Mouse (Mus musculus): ENCODE data around the gene Slc9a6. TPM values are rescaled to one million over a fixed set of nuclear protein-coding genes. Genes with fewer than 3 reads are reported as not detected.

The Slc9a6 gene
- 5.3 and 12.1 TPM in 2 replicates for total RNA-seq (2017)

DNA sequence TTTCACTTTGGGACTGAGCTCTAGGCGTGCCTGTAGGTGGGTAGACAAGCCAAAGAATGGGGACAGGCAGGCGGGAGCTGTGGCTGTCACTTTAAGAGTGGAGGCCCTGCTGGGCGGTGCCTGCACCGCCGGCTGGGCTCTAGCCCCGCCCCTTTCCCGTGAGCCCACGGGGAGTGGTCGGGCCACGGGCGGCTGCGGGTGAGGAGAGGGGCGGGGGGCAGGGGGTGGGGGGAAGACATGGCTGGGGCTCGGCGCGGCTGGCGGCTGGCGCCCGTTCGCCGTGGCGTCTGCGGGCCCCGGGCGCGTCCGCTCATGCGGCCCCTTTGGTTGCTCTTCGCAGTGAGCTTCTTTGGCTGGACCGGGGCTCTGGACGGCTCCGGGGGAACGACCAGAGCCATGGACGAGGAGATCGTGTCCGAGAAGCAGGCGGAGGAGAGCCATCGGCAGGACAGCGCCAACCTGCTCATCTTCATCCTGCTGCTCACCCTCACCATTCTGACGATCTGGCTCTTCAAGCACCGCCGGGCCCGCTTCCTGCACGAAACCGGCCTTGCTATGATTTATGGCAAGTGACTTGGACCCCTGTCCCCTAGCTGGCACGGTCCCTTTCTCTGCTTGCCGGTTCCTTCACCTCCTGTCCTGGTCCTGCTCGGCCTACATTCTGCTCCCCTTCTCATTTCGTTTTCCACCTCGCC is at the start of gene Slc9a6:
Slc9a6 (plus strand) TSS at position 135 of the 695 bp plus-strand sequence.
- ATAC-seq (replicated peaks; ENCODE audit: low read depth, poor library complexity, severe bottlenecking) = peak; percentile 95

DNA sequence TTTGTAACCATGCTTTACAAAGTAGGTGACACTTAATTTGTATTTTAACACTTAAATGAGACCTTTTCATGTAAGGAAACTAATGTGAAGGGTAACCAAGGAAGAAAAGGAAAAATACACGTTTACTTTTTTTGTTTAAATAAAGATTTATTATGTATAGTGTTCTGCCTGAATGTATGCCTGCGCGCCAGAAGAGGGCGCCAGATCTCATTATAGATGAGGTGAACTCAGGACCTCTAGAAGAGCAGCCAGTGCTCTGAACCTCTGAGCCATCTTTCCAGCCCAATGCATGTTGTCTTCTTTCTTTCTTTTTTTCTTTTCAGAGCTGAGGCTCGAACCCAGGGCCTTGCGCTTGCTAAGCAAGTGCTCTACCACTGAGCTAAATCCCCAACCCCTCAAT is 37.1 kb upstream of the Slc9a6 start:
- 0 out of 2 replicates have a peak, but pooled peaks have one; percentile 47 for ATAC-seq (replicated peaks; ENCODE audit: low read depth, poor library complexity, severe bottlenecking)

DNA sequence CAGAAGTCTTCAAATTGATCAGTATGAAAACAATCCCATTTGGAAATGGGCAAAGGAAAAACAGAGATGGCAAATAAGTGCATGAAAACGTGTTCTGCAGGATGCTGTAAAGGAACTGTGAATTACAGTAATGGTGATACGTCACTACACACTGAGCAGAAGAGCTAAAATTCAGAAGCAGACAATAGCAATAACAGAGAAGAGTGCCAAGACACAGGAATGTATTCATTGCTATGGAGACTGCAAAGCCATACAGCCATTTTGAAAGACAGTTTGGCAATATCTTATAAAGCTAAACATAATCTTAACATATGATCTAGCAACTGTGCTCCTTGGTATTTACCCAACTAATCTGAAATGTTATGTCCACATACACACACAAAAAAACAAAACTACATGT is 31.4 kb upstream of the Slc9a6 start:
- no peak for ATAC-seq (replicated peaks; ENCODE audit: low read depth, poor library complexity, severe bottlenecking)

DNA sequence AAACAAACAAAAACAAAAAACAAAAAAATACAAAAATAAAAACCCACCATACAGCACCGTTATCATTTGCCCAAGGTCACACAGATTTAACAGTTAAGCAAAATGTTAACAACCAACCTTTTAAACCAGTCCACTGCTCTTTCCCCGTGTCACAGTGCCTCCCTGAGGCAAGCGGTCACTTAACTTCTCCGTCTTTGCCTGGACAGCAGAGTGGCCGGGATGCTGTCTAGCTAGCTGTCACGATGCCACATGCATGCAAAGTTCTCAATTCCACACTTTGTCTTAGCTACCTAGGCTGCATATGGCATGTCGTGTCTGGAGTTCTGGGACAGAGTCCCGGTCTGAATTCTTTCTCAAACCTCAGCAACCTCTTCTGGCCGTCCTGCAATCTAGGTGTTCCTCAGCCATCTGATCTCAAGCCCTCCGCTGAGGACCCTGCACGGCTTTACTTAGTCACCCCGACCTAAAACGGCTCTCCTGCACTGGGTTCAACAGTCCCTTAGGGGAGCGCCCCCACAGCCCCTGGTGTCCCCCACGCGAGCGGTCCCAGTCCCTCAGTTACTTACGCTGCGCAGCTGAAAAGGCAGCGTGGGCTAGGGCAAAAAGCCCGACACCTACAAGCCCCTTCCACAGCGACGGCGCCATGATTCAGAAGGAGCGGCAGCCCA is 12.2 kb upstream of the Slc9a6 start:
- ATAC-seq (replicated peaks; ENCODE audit: low read depth, poor library complexity, severe bottlenecking) = peak; percentile 33

DNA sequence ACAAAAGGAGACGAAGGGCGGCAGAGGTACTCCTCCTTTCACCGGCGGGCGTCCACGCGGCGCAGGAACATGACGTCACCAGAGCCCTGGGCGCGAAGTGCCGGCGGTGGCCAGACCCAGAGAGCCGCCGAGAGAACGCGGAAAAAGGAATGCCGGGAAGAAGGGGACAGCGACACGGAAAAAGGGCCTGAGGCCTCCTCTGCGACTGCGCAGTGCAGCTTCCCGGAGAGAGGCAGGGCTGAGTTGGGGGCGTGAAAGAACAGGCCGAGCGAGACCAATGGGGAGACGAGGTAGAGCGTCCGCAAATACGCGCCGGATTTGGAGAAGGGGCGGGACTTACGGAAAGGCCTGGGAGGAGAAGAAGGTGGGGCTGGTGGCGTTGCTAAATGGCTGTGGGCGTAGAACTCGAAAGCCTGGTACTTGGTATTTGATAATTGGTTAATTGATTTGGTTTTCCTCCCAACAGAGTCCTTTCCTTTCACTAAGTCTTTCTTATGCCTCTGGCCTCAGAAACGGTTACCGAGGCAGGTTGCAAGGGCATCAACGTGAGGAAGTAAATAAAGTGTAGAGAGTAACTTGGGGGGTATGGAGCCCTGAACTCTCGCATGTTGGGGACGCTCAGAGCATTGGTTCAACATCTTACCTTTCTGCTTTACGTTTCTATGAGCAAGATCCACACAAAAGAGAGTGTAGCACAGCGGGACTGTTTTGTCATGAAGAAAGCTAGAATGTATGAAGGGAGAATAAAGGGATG is 11.5 kb upstream of the Slc9a6 start, which contains the start of gene Mmgt1:
Mmgt1 (minus strand) TSS at position 183 of the 754 bp plus-strand sequence.
- ATAC-seq (replicated peaks; ENCODE audit: low read depth, poor library complexity, severe bottlenecking) = peak; percentile 98

DNA sequence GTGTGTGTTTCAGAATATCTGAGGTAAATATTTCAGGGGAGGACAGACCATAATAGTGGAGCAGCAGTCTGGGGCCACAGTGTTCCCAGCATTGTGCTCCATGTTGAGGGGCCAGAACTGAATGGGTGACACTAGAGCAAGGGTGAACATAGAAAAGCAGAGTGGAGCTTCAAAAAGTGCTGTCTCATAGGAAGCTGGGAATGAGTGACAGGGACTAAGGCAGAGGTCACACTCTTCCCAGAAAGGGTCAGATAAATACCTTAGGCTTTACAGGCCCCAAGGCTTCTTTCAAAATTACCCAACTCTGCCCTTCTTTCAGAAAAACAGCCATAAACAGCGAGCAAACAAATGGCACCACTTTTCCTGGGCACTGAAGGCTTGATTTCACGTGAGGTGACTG is 3.0 kb upstream of the Slc9a6 start:
- ATAC-seq (replicated peaks; ENCODE audit: low read depth, poor library complexity, severe bottlenecking) = no peak

DNA sequence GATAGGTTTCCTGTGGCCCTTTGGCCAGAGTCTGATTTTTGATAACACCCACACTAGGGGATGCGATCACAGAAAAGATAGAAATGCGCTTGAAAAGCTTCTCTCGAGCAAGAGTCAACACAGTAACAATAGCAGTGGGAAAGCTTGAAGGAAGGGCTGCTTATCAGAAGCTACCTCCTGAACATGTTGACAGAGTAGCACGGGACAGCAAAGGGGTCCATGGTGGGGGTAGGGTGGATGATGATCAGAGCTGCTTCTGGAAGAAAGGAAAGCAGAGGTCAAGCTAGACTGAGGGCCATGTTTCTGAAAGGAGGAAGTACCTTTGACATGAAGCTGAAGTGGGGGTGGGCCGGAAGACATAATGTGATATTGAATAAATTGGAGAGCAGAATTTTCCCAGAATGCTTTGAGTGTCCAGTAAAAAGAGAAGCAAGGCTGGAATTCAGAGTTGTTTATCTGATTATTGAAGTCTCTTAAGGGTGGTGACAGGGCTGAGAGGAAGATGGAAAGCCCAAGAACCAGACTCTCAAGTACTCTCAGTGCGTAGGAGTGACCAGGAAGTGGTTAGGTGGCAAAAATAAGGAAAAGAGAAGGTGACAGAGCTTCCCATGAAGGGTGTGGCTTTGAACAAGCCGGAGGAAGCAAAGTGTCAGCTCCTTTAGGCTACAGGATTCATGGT is 2.4 kb upstream of the Slc9a6 start:
- no peak; the same call in 1 of the 2 replicates for ATAC-seq (replicated peaks; ENCODE audit: low read depth, poor library complexity, severe bottlenecking)

DNA sequence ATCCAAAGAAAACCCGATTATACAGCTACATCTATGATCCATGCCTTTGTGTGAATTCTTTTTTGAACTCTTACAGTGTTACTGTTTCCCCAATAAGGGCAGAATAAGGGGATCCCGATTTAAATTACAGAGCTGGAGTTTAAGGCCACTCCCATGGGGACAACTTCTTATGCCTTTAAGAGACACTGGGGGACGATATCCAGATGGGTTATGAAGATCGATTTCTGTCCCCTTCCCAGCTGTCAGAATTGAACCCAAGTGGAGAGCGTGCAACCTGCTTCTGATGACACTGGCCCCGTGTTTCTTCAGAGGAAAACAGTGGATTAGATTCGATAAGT is 303 bp upstream of the Slc9a6 start:
- peak; percentile 34 for ATAC-seq (replicated peaks; ENCODE audit: low read depth, poor library complexity, severe bottlenecking)

DNA sequence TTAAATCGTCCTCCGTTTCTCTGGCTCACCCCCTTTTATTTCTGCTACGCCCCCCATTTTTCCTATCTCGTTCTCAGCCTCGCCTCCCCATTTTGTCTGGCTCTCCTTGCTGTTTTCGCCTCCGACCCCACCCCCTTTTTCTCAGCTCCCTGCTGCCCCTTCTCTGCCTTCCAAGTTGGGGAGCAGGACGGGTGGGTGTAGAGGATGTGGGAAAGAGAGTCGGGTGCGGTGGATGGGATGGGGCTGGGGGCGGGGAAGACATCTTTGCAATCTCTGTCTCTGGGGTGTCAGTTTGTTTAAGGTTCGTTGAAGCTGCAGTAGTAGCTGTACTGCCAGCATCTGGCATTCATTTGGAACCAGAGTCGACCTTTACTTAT is 749 bp downstream of the Slc9a6 start:
- peak; percentile 36; the same call in 1 of the 2 replicates for ATAC-seq (replicated peaks; ENCODE audit: low read depth, poor library complexity, severe bottlenecking)

DNA sequence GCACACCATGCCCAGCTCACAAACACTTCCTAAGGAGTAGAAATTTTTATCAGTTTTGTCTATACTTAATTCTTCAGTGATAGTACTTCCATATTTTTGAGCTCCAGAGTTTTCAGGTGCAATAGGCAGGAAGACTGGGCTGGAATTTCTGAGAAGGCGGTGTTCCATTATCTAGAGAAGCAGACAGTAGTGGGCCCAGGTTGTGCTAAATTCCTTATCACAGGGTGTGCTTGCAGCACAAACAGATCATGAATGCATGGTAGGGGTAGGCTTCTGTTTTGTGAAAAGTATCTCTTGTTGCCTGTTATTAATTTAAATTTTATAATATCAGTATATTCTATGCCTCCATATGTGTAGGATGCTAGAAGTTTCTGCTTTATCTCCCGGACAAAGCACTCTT is 5.7 kb downstream of the Slc9a6 start:
- ATAC-seq (replicated peaks; ENCODE audit: low read depth, poor library complexity, severe bottlenecking) = no peak

DNA sequence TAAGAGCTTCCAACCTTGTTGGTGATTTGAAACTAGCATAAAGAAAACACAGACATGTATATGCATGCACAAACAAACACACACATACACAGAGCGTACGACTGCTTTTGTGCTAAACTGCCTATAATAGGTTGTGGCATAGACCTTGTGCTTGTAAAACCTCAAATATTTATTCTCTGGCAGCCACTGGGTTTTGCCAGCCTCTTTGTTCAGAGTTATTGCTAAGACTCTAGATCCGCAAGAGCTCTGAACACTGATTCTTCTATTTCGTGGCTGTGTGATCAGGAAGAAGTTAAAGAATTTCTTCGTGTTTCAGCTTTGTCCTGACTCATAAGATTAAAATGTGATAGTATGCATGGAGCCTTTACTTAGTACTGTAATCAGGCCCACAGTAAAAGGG is 26.6 kb downstream of the Slc9a6 start:
- ATAC-seq (replicated peaks; ENCODE audit: low read depth, poor library complexity, severe bottlenecking) = no peak

DNA sequence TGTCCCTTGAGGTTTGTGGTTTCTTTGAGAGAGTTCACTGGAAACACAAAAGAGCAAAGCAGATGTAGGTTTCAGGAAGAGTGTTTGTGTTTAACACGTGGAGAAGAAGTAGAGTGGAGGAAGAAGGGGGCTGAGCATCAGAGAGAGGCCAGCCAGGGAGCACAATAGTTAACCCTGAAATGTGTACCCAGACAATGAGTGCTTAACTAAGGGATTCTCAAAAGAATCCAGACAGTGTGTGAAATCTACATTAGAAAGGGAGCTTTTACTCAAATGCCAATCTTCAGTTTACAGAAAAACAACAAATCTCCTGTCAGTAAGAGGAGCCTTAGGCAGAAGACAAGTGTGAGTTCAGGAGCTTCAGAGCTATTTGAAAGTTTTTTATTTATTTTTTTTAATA is 30.5 kb downstream of the Slc9a6 start:
- no peak for ATAC-seq (replicated peaks; ENCODE audit: low read depth, poor library complexity, severe bottlenecking)

DNA sequence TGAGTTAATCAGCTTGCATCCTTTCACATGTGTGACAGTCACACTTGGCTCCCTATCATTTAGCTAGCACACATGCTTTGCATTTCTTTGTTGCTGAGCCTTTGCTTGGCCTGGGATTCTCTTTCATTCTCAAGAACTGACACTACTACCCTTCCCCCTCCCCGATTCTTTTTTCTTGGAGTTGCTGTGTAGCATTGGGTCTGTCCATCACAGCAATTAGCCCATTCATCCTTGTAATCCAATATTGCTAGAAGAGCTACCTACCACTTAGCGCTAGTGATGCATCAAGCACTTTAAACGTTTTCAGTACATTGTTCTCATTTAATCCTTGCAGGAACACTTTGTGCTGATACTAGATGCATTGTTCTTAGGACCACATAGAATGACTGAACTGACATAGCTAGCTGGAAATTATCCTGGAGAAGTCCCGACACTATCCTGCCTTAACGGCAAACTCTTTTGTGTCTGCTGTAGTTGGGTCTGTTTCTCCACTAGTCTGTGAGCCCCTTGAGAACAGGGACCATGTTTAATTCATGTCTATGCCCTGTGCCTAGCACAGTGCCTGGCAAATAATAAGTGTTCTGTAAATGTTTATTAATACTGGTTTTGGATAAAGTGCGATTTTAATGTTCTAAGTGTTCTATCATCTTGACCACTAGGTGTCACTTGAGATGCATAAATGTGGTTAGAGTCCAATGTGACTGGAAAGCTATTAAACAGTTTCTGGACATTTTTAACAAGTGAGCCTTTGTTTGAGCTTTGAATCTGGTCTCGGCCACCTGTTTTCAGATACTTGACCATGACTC is 40.2 kb downstream of the Slc9a6 start:
- ATAC-seq (replicated peaks; ENCODE audit: low read depth, poor library complexity, severe bottlenecking) = peak; percentile 54; the same call in 1 of the 2 replicates

DNA sequence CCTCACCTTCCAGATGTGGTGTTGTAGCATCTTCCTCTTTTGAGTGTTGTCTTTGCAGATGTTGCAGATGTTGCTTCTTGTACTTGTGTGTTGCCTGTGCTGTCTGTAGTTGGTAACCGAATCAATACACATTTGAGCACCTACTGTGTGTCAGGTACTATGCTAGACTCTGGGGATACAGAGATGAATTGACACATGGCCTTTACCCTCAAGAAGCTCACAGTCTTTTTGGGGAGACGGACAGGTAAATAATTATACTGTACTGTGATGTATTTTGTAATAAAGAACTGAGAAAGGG is 40.7 kb downstream of the Slc9a6 start:
- no peak for ATAC-seq (replicated peaks; ENCODE audit: low read depth, poor library complexity, severe bottlenecking)

DNA sequence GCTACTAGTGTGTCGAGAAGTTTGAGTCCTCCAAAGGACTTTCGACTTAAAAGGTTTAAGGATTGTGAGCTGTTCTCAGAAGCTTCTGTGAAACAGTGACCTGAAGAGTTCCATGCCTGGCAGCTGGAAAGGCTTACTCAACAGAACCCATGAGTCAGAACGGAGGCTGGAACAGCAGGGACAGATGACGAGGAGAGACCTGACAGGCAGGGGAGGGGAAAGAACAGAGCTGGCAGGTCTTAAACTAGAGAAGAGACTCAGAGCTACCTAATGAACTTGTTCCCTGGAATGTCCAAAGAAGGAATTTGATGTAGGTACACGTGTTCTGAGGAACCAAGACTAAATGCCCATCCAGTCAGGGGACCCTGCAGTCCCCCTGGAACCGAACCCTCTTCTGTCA is 41.3 kb downstream of the Slc9a6 start:
- ATAC-seq (replicated peaks; ENCODE audit: low read depth, poor library complexity, severe bottlenecking) = no peak

DNA sequence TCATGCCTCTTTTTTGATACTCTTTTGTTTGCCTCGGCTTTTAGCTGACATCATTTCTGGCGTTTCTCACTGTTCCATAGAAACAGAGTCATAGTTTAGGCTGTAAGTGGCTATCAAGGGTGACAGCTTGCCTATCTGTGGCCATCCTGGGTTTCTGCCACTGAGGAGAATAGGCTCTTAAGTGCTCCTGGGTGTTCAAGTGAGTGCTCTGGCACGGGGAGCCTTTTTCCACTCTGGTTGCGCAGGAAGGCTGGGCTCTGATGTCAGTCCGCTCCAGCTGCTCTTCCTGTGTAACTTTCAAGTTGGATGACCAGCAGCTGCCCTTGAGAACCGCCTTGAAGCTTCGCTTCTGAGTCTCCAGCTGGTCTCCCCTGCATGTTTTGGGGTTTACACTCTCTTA is 42.2 kb downstream of the Slc9a6 start:
- ATAC-seq (replicated peaks; ENCODE audit: low read depth, poor library complexity, severe bottlenecking) = no peak

DNA sequence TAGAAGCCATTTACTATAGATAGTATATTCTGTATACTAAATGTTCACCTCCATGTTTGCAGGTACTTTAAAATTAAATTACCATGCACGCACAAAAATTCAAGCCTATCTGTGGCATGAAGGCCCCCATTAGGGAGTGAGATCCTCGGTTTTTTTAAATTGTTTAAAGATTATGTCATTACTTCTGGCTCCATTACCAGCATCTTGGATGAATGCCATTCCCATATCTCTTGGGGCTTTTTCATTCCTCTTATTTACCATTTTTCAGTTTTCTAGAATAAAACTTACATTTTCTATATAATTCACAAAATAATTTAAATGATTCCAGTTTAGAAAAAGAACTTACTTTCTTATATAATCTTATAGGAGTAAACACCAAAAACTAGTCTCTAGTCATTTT is 46.1 kb downstream of the Slc9a6 start:
- ATAC-seq (replicated peaks; ENCODE audit: low read depth, poor library complexity, severe bottlenecking) = no peak

DNA sequence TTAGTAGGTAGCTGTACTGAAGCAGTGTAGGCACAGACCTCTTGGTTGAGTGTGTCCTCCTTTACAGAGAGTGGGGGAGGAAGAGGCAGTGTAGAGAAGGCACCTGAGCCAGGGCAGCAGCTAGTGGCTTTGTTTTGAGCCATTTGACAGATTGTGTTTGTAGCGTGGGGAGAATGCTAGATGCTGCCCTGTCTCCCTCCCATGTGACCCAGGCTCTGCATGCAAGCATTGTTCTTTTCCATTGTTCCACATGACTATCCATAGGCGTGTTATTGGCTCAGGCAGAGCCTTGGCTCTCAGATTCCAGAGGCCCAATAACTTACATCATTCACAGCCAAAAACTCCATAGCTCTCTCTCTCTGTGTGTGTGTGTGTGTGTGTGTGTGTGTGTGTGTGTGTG is 49.7 kb downstream of the Slc9a6 start:
- ATAC-seq (replicated peaks; ENCODE audit: low read depth, poor library complexity, severe bottlenecking) = no peak

DNA sequence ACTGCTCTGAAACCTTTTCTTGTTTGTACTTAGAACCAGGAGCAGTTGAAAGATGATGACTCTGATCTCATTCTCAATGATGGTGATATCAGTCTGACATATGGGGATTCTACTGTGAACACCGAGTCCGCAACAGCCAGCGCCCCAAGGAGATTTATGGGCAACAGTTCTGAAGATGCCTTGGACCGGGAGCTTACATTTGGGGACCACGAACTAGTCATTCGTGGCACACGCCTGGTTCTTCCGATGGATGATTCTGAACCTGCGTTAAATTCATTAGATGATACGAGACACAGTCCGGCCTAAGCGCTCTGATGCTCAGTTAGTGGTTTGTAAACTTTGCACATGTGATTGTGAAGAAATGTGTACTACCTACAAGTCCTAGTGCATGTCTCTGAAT is 51.6 kb downstream of the Slc9a6 start:
- ATAC-seq (replicated peaks; ENCODE audit: low read depth, poor library complexity, severe bottlenecking) = no peak

DNA sequence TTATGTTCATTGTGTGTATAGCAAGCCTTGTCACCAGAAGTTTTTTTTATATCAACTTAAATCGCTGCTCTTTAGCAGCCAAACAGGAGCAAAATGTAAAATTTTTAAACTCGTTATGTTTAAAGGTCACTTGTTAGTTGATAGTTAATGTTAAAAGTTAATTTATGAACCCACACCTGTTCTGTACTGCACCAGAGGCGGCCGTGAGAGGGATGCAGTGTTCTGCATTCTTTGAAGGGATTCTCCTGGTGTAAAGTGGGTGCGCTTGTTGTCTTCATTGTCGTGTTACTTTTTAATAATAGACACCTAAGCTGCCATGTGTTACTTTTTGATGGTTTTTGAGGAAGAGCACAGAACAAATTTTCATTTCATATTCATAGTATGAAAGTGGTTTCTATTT is 52.8 kb downstream of the Slc9a6 start:
- ATAC-seq (replicated peaks; ENCODE audit: low read depth, poor library complexity, severe bottlenecking) = no peak
